Mouse (Mus musculus) neural tube, embryonic 12.5 days (tissue): ENCODE measurements around the gene Pcolce2. TPM values are rescaled to one million over a fixed set of nuclear protein-coding genes. Genes with fewer than 3 reads are reported as not detected.

Experiments
- ATAC-seq: fragments of 200-750 bp; cut with Nextera tagmentation; 2 replicates; pipeline ENCODE4 v1.8.0; 2017; ENCODE audit warnings: low read depth, mild to moderate bottlenecking, moderate TSS enrichment, moderate library complexity; ENCODE audit not compliant: low FRiP score
- H3K27ac ChIP-seq: fragments of 300-500 bp; sonication (generic); 2 replicates; pipeline ENCODE4 v1.5.1; 2016
- H3K27me3 ChIP-seq: fragments of 300-500 bp; sonication (generic); replicated peaks from 2 replicates; pipeline ENCODE4 v1.6.1; 2016; ENCODE audit warnings: mild to moderate bottlenecking
- H3K36me3 ChIP-seq: fragments of 300-500 bp; sonication (generic); 2 replicates; pipeline ENCODE4 v1.6.1; 2016; ENCODE audit warnings: mild to moderate bottlenecking
- H3K4me1 ChIP-seq: fragments of 300-500 bp; sonication (generic); 2 replicates; pipeline ENCODE4 v1.6.1; 2016
- H3K4me2 ChIP-seq: fragments of 300-500 bp; sonication (generic); replicated peaks from 2 replicates; pipeline ENCODE4 v1.6.1; 2016; ENCODE audit warnings: mild to moderate bottlenecking
- H3K4me3 ChIP-seq: fragments of 300-500 bp; sonication (generic); 2 replicates; pipeline ENCODE4 v1.5.1; 2016
- H3K9ac ChIP-seq: fragments of 300-500 bp; sonication (generic); 2 replicates; pipeline ENCODE4 v1.6.1; 2016; ENCODE audit warnings: mild to moderate bottlenecking
- H3K9me3 ChIP-seq: fragments of 300-500 bp; sonication (generic); 2 replicates; pipeline ENCODE4 v1.6.1; 2016; ENCODE audit warnings: mild to moderate bottlenecking
- WGBS: fragments of 180-500 bp; shearing (Covaris S2); methylation state at CpG from one replicate; pipeline ENCODE4 v1.1.7; 2016; 5-methylcytosine and 5-hydroxymethylcytosine counted together
- polyA plus RNA-seq: library from polyadenylated mRNA; unstranded; fragments of >200 nt; fragmentation: Nextera tagmentation; extraction: Ambion mirVana; gene quantifications from 2 replicates; pipeline ENCODE4 v1.2.1, GENCODE M21; 2016

Pcolce2 gene
- polyA plus RNA-seq, 1 experiment from 2014 or later, result 2.8 TPM

- H3K27me3 ChIP-seq, result no peaks in the 10 kb centered on the region
- no peak overlapping the region for H3K27ac ChIP-seq
- no peaks in the 10 kb centered on the region for H3K4me1 ChIP-seq
- H3K4me2 ChIP-seq, result no peak overlapping the region
- WGBS, result 75% methylated on average over 8 of the region's 8 CpGs
- no peak for ATAC-seq
- H3K9ac ChIP-seq, result no peak overlapping the region
- no peak overlapping the region for H3K4me3 ChIP-seq
- H3K36me3 ChIP-seq, result no peaks in the 10 kb centered on the region
- H3K9me3 ChIP-seq, result no peaks in the 10 kb centered on the region
Measured at GRCm38 (mm10) chr9:95692823-95693222, 55.4 kb downstream of the Pcolce2 start.

- no peak overlapping the region for H3K27ac ChIP-seq
- H3K9me3 ChIP-seq, result no peaks in the 10 kb centered on the region
- no peak for ATAC-seq
- WGBS, result 89% methylated on average over 11 of the region's 11 CpGs
- H3K4me1 ChIP-seq, result no peaks in the 10 kb centered on the region
- no peak overlapping the region for H3K4me2 ChIP-seq
- no peaks in the 10 kb centered on the region for H3K36me3 ChIP-seq
- no peak overlapping the region for H3K9ac ChIP-seq
- H3K27me3 ChIP-seq, result no peaks in the 10 kb centered on the region
- no peak overlapping the region for H3K4me3 ChIP-seq
Measured at GRCm38 (mm10) chr9:95693528-95694100, 56.2 kb downstream of the Pcolce2 start.

- Histone ChIP-seq H3K27me3 (no peaks in the 10 kb centered on the region), H3K9ac (no peak overlapping the region), H3K4me2 (no peak overlapping the region), H3K27ac (no peak overlapping the region), H3K4me1 (no peaks in the 10 kb centered on the region), H3K4me3 (no peak overlapping the region), H3K36me3 (no peaks in the 10 kb centered on the region), H3K9me3 (no peaks in the 10 kb centered on the region)
- WGBS, result 90% methylated on average over 12 of the region's 12 CpGs
- ATAC-seq, result no peak
Measured at GRCm38 (mm10) chr9:95694526-95694925, 57.1 kb downstream of the Pcolce2 start.

- no peak overlapping the region for H3K27ac ChIP-seq
- no peaks in the 10 kb centered on the region for H3K27me3 ChIP-seq
- no peaks in the 10 kb centered on the region for H3K4me1 ChIP-seq
- 93% methylated on average over 15 of the region's 15 CpGs for WGBS
- H3K4me3 ChIP-seq, result no peak overlapping the region
- no peak overlapping the region for H3K4me2 ChIP-seq
- no peak overlapping the region for H3K9ac ChIP-seq
- no peaks in the 10 kb centered on the region for H3K9me3 ChIP-seq
- H3K36me3 ChIP-seq, result no peaks in the 10 kb centered on the region
- ATAC-seq, result no peak
Measured at GRCm38 (mm10) chr9:95695023-95695422, 57.6 kb downstream of the Pcolce2 start.

- H3K36me3 ChIP-seq, result no peaks in the 10 kb centered on the region
- H3K27ac ChIP-seq, result no peak overlapping the region
- no peaks in the 10 kb centered on the region for H3K4me1 ChIP-seq
- no peaks in the 10 kb centered on the region for H3K27me3 ChIP-seq
- H3K4me3 ChIP-seq, result no peak overlapping the region
- H3K4me2 ChIP-seq, result no peak overlapping the region
- 86% methylated on average over 6 of the region's 6 CpGs for WGBS
- ATAC-seq, result no peak
- H3K9me3 ChIP-seq, result no peaks in the 10 kb centered on the region
- no peak overlapping the region for H3K9ac ChIP-seq
Measured at GRCm38 (mm10) chr9:95696581-95696980, 59.2 kb downstream of the Pcolce2 start.

GRCm38 (mm10) chr9:95697808-95698207 lies 60.4 kb downstream of the Pcolce2 start:
- Histone ChIP-seq H3K4me2 (no peak overlapping the region), H3K27me3 (no peaks in the 10 kb centered on the region), H3K9ac (no peak overlapping the region), H3K36me3 (no peaks in the 10 kb centered on the region), H3K9me3 (no peaks in the 10 kb centered on the region), H3K4me1 (no peaks in the 10 kb centered on the region), H3K4me3 (no peak overlapping the region), H3K27ac (no peak overlapping the region)
- 53% methylated on average over 2 of the region's 2 CpGs for WGBS
- ATAC-seq, result no peak

- Histone ChIP-seq H3K9me3 (no peaks in the 10 kb centered on the region), H3K4me2 (no peak overlapping the region), H3K36me3 (no peaks in the 10 kb centered on the region), H3K4me1 (no peaks in the 10 kb centered on the region), H3K9ac (no peak overlapping the region), H3K4me3 (no peak overlapping the region), H3K27ac (no peak overlapping the region), H3K27me3 (no peaks in the 10 kb centered on the region)
- WGBS, result 82% methylated on average over 4 of the region's 4 CpGs
- no peak for ATAC-seq
Measured at GRCm38 (mm10) chr9:95699273-95699672, 61.9 kb downstream of the Pcolce2 start.

- H3K27me3 ChIP-seq, result no peaks in the 10 kb centered on the region
- no peak overlapping the region for H3K4me3 ChIP-seq
- WGBS, result 87% methylated on average over 3 of the region's 3 CpGs
- no peaks in the 10 kb centered on the region for H3K9me3 ChIP-seq
- no peak overlapping the region for H3K9ac ChIP-seq
- H3K4me2 ChIP-seq, result no peak overlapping the region
- H3K36me3 ChIP-seq, result no peaks in the 10 kb centered on the region
- no peak for ATAC-seq
- H3K4me1 ChIP-seq, result no peaks in the 10 kb centered on the region
- H3K27ac ChIP-seq, result no peak overlapping the region
Measured at GRCm38 (mm10) chr9:95704078-95704477, 66.7 kb downstream of the Pcolce2 start.

- no peak overlapping the region for H3K9ac ChIP-seq
- H3K36me3 ChIP-seq, result no peaks in the 10 kb centered on the region
- H3K4me2 ChIP-seq, result no peak overlapping the region
- H3K27ac ChIP-seq, result no peak overlapping the region
- H3K9me3 ChIP-seq, result no peaks in the 10 kb centered on the region
- no peak for ATAC-seq
- 89% methylated on average over 5 of the region's 5 CpGs for WGBS
- no peaks in the 10 kb centered on the region for H3K4me1 ChIP-seq
- H3K4me3 ChIP-seq, result no peak overlapping the region
- no peaks in the 10 kb centered on the region for H3K27me3 ChIP-seq
Measured at GRCm38 (mm10) chr9:95705371-95705770, 68.0 kb downstream of the Pcolce2 start.

- Histone ChIP-seq H3K27ac (no peak overlapping the region), H3K36me3 (no peaks in the 10 kb centered on the region), H3K9ac (no peak overlapping the region), H3K9me3 (no peaks in the 10 kb centered on the region), H3K4me3 (no peak overlapping the region), H3K4me1 (no peaks in the 10 kb centered on the region), H3K4me2 (no peak overlapping the region), H3K27me3 (no peaks in the 10 kb centered on the region)
- no peak for ATAC-seq
Measured at GRCm38 (mm10) chr9:95708943-95709342, 71.5 kb downstream of the Pcolce2 start.

- H3K9ac ChIP-seq, result no peak overlapping the region
- no peak overlapping the region for H3K27ac ChIP-seq
- no peaks in the 10 kb centered on the region for H3K36me3 ChIP-seq
- 31% methylated on average over 8 of the region's 8 CpGs for WGBS
- no peak overlapping the region for H3K4me3 ChIP-seq
- no peak overlapping the region for H3K4me2 ChIP-seq
- no peaks in the 10 kb centered on the region for H3K4me1 ChIP-seq
- ATAC-seq, result no peak
- H3K27me3 ChIP-seq, result no peaks in the 10 kb centered on the region
- no peaks in the 10 kb centered on the region for H3K9me3 ChIP-seq
Measured at GRCm38 (mm10) chr9:95712574-95712973, 75.2 kb downstream of the Pcolce2 start.

- Histone ChIP-seq H3K36me3 (peaks cover 5% of the 10 kb centered on the region), H3K4me1 (no peaks in the 10 kb centered on the region), H3K4me3 (no peak overlapping the region), H3K27ac (no peak overlapping the region), H3K4me2 (no peak overlapping the region), H3K9ac (no peak overlapping the region), H3K9me3 (no peaks in the 10 kb centered on the region), H3K27me3 (no peaks in the 10 kb centered on the region)
- no peak for ATAC-seq
Measured at GRCm38 (mm10) chr9:95736238-95736637, 98.8 kb downstream of the Pcolce2 start.

- no peaks in the 10 kb centered on the region for H3K9me3 ChIP-seq
- H3K27me3 ChIP-seq, result peaks cover 5% of the 10 kb centered on the region
- H3K27ac ChIP-seq, result no peak overlapping the region
- H3K4me2 ChIP-seq, result no peak overlapping the region
- H3K4me3 ChIP-seq, result no peak overlapping the region
- no peaks in the 10 kb centered on the region for H3K36me3 ChIP-seq
- H3K9ac ChIP-seq, result no peak overlapping the region
- WGBS, result 60% methylated on average over 7 of the region's 7 CpGs
- no peak for ATAC-seq
- peaks cover 9% of the 10 kb centered on the region; the same call in 1 of the 2 replicates for H3K4me1 ChIP-seq
Measured at GRCm38 (mm10) chr9:95744845-95745613, 107.6 kb downstream of the Pcolce2 start.
